Mouse (Mus musculus) neural tube, embryonic 12.5 days (tissue): ENCODE data around the gene Rgs7. TPM values are rescaled to one million over a fixed set of nuclear protein-coding genes. Genes with fewer than 3 reads are reported as not detected.

ENCODE experiments used
- ATAC-seq: fragments of 200-750 bp; cut with Nextera tagmentation; 2 replicates; pipeline ENCODE4 v1.8.0; 2017; ENCODE audit warnings: low read depth, mild to moderate bottlenecking, moderate TSS enrichment, moderate library complexity; ENCODE audit not compliant: low FRiP score
- H3K27ac ChIP-seq: fragments of 300-500 bp; sonication (generic); 2 replicates; pipeline ENCODE4 v1.5.1; 2016
- H3K27me3 ChIP-seq: fragments of 300-500 bp; sonication (generic); replicated peaks from 2 replicates; pipeline ENCODE4 v1.6.1; 2016; ENCODE audit warnings: mild to moderate bottlenecking
- H3K36me3 ChIP-seq: fragments of 300-500 bp; sonication (generic); 2 replicates; pipeline ENCODE4 v1.6.1; 2016; ENCODE audit warnings: mild to moderate bottlenecking
- H3K4me1 ChIP-seq: fragments of 300-500 bp; sonication (generic); 2 replicates; pipeline ENCODE4 v1.6.1; 2016
- H3K4me2 ChIP-seq: fragments of 300-500 bp; sonication (generic); replicated peaks from 2 replicates; pipeline ENCODE4 v1.6.1; 2016; ENCODE audit warnings: mild to moderate bottlenecking
- H3K4me3 ChIP-seq: fragments of 300-500 bp; sonication (generic); 2 replicates; pipeline ENCODE4 v1.5.1; 2016
- H3K9ac ChIP-seq: fragments of 300-500 bp; sonication (generic); 2 replicates; pipeline ENCODE4 v1.6.1; 2016; ENCODE audit warnings: mild to moderate bottlenecking
- H3K9me3 ChIP-seq: fragments of 300-500 bp; sonication (generic); 2 replicates; pipeline ENCODE4 v1.6.1; 2016; ENCODE audit warnings: mild to moderate bottlenecking
- WGBS: fragments of 180-500 bp; shearing (Covaris S2); methylation state at CpG from one replicate; pipeline ENCODE4 v1.1.7; 2016; 5-methylcytosine and 5-hydroxymethylcytosine counted together
- polyA plus RNA-seq: library from polyadenylated mRNA; unstranded; fragments of >200 nt; fragmentation: Nextera tagmentation; extraction: Ambion mirVana; gene quantifications from 2 replicates; pipeline ENCODE4 v1.2.1, GENCODE M21; 2016

The Rgs7 gene
- polyA plus RNA-seq, 1 experiment from 2014 or later = 16.9 TPM

DNA sequence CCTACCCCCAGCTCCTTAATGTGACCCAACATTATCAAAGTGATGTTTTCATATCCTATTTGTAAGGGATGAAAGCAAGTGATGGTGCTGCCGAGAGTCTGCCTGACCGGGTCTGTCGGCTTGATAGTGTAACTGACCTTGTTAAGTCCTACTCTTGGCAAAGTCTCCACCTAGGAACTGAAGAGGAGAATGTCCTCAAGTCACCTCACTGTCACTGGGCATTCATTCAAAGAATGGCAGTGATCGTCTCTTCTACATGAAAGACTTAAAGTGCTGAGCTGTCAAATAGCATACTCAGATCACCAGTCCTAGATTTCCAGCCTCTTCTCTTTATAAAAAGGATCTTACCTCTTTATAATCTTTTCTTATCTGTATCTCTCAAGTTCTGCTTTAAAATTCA lies 293.4 kb downstream of the Rgs7 start:
- Histone ChIP-seq H3K9ac (no peak overlapping the region), H3K27me3 (no peaks in the 10 kb centered on the region), H3K36me3 (no peaks in the 10 kb centered on the region), H3K4me2 (no peak overlapping the region), H3K4me3 (no peak overlapping the region), H3K9me3 (no peaks in the 10 kb centered on the region), H3K27ac (no peak overlapping the region), H3K4me1 (no peaks in the 10 kb centered on the region)
- WGBS = 94% methylated on average over 4 of the region's 4 CpGs
- ATAC-seq = no peak

DNA sequence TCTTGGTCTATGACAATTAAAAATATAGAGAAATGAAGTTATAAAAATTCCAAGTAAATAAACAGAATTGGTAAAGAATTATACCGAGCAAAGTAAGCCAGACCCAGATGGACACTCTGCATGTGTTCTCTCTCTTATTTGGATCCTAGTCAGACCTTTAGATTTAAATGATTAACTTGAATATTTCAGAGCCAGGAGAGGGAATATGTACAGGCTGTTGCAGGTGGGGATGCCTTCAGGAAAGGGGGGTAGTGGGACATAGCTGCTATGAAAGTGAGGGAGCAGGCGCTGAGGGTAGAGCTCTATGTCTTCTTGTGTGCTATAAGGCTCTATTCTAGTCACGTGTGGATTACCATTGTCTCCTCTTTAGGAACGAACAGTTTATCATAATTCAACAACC lies 296.5 kb downstream of the Rgs7 start:
- ATAC-seq = no peak
- 89% methylated on average over 4 of the region's 4 CpGs for WGBS
- H3K4me3 ChIP-seq = no peak overlapping the region

DNA sequence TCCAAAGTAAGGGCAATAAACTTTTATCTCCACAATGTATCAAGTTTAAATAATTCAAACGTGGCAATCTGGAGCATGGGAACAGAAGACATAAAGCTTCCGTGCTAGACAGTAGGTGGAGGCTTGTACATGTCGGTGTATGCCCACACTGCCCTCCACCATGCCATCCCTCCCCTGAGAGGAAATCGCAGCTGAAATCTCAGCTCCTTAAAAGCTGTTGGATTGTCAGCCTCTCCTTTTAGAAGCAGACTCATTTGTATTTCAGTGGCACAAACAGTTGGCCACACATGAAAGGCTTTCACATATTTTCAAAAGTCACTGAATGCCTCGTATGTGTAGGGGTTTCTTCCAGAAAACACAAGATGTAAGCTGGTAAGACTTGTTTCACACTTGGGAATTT lies 304.1 kb downstream of the Rgs7 start:
- H3K36me3 ChIP-seq = no peaks in the 10 kb centered on the region
- no peaks in the 10 kb centered on the region for H3K27me3 ChIP-seq
- H3K4me2 ChIP-seq = no peak overlapping the region
- WGBS = 78% methylated on average over 5 of the region's 5 CpGs
- no peaks in the 10 kb centered on the region for H3K9me3 ChIP-seq
- no peak overlapping the region for H3K4me3 ChIP-seq
- H3K4me1 ChIP-seq = no peaks in the 10 kb centered on the region
- no peak overlapping the region for H3K27ac ChIP-seq
- no peak overlapping the region for H3K9ac ChIP-seq
- ATAC-seq = no peak

More for the DNA sequence above, 296.5 kb downstream of the Rgs7 start:
- Histone ChIP-seq H3K4me1 (no peaks in the 10 kb centered on the region), H3K9ac (no peak overlapping the region), H3K9me3 (no peaks in the 10 kb centered on the region), H3K4me2 (no peak overlapping the region), H3K27me3 (no peaks in the 10 kb centered on the region), H3K27ac (no peak overlapping the region), H3K36me3 (no peaks in the 10 kb centered on the region)

DNA sequence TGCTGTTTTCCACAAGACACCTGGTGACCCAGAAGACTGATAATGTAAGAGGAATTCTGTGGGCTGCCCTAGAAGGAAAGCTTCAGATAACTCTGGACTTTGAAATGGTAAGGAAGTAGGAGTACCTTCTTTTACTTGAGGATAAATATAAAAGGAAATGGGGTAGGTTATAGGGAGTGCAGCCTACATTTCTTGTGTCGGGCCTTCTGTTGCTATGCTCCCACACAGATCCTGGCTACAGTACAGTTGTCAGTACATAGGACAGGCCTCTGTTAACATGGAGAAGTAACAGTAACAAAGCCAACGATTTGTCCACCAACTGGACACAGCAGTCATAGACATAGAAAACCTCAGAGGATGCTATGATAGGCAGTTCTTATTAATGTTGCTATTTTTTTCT lies 307.1 kb downstream of the Rgs7 start:
- H3K4me3 ChIP-seq = no peak overlapping the region
- no peaks in the 10 kb centered on the region for H3K4me1 ChIP-seq
- H3K36me3 ChIP-seq = no peaks in the 10 kb centered on the region
- no peak overlapping the region for H3K9ac ChIP-seq
- no peak overlapping the region for H3K27ac ChIP-seq
- 94% methylated on average over 2 of the region's 2 CpGs for WGBS
- H3K4me2 ChIP-seq = no peak overlapping the region
- H3K27me3 ChIP-seq = no peaks in the 10 kb centered on the region
- ATAC-seq = no peak
- no peaks in the 10 kb centered on the region for H3K9me3 ChIP-seq

DNA sequence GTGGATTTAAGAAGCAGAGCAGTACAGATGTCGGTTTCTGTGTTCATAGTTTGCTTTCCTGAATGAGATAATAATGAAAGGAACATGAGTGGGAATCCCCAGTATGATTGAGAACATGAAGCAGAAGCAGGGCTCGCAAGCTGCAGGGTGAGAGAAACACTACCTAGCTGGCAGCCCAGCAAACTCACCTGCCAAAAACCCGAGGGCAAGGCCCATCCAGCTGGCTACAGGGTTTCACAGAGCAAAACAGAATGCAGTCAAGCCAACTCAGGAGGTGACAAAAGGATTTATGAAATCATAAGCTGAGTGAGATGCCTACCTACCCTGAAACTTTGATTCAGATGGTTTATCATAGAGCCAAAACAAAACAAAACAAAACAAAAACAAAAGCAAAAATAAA lies 307.6 kb downstream of the Rgs7 start:
- Histone ChIP-seq H3K4me3 (no peak overlapping the region), H3K27ac (no peak overlapping the region), H3K9ac (no peak overlapping the region), H3K36me3 (no peaks in the 10 kb centered on the region), H3K9me3 (no peaks in the 10 kb centered on the region), H3K4me2 (no peak overlapping the region), H3K4me1 (no peaks in the 10 kb centered on the region), H3K27me3 (no peaks in the 10 kb centered on the region)
- 74% methylated on average over 3 of the region's 3 CpGs for WGBS
- no peak for ATAC-seq

DNA sequence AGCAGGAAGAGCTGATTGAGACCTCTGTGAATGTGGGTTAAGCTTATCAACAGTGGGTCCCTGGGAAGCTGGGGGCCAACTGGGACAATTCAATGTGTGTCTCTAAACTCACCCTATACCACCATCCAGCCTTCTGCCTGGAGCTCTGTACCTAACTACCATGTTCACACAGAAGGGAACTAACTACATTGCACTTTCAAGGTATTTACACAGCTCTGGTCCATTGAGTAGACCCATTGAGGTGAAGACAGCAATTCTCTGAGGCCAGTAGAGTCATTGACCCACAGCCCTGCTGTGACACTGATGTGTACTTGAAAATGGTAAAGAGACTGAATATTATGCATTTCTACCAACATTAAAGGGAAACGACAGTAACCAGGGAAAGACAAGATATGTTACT lies 313.6 kb downstream of the Rgs7 start:
- no peak overlapping the region for H3K27ac ChIP-seq
- no peak overlapping the region for H3K9ac ChIP-seq
- no peaks in the 10 kb centered on the region for H3K9me3 ChIP-seq
- 98% methylated on average over 1 of the region's 1 CpGs for WGBS
- H3K36me3 ChIP-seq = no peaks in the 10 kb centered on the region
- H3K4me1 ChIP-seq = no peaks in the 10 kb centered on the region
- no peak overlapping the region for H3K4me2 ChIP-seq
- H3K27me3 ChIP-seq = no peaks in the 10 kb centered on the region
- H3K4me3 ChIP-seq = no peak overlapping the region
- ATAC-seq = no peak

DNA sequence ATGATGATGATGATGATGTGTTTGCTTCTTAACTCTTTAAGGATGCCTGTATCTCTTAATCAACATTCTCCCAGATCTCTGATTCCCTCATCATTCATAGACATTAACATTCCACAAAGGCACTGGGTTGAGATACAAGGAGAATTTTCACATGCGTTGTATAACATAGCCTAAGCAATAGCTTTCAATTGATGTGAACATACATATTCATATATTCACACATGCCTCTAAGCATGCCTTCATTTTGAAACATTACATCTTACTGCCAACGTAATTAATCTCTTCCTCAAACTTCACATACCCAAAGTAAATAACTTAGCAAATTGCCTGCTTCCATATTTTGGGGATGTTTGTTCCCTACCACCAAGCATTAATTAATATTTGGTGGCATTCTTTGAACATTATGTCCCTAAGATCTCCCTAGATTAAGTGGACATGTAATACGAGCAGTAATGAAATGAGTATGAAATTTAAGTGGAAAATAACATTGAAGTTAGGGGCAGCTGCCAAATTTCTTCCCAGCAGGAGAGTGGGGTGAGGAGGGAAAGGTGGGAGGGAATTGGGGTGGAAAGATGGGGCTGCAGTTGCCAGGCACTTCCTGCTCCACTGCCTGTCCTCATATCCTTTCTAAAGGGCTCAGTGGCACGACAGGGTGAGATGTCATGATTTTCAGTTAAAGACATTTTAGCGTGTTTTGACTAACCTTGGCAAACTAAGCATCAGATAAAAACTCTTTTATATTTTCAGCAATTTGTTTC lies 317.2 kb downstream of the Rgs7 start:
- Histone ChIP-seq H3K36me3 (no peaks in the 10 kb centered on the region), H3K9me3 (no peaks in the 10 kb centered on the region), H3K4me3 (no peak overlapping the region), H3K4me1 (no peaks in the 10 kb centered on the region), H3K27me3 (no peaks in the 10 kb centered on the region), H3K9ac (no peak overlapping the region), H3K4me2 (no peak overlapping the region), H3K27ac (no peak overlapping the region)
- WGBS = 82% methylated on average over 5 of the region's 5 CpGs
- no peak for ATAC-seq

DNA sequence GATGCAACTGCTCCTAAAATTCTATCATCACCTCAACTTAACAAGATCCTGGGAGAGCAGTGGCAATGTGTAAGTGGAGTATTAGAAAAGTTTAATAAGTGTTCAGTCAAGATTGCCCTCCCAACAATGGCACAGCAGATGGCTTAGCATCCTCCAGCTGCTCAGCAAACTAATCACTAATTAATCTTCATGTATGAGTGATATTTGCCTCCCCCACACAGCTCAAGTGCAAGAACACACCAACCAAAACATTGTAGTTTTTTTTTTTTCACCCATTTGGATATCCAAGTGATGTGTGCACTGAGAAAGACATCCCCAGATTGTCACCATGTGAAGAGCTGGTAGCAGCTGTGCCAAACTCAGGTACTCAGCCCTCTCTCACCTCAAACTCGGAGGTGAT lies 336.8 kb downstream of the Rgs7 start:
- ATAC-seq = no peak

DNA sequence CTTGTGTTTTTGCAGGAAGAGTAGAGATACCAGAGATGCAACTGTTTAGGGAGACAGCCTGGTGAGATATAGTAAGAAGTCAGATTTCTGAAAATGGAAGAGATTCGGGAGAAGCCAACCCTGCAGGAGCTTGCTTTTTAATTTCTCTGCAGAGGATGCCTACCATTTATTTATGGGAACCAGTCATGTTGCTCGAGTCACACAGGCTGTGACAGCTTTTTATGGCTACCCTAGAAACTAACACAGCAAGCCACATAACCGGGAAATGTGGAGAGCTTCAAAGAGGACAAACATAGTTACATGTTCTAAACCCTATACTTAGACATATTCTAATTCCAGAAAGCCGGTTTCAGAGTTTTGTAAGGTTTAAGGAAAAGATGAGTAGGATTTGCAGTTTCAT lies 349.2 kb downstream of the Rgs7 start:
- no peaks in the 10 kb centered on the region for H3K4me1 ChIP-seq
- H3K9ac ChIP-seq = no peak overlapping the region
- 76% methylated on average over 4 of the region's 4 CpGs for WGBS
- ATAC-seq = no peak
- H3K27ac ChIP-seq = no peak overlapping the region
- H3K9me3 ChIP-seq = no peaks in the 10 kb centered on the region
- no peak overlapping the region for H3K4me3 ChIP-seq
- no peak overlapping the region for H3K4me2 ChIP-seq
- no peaks in the 10 kb centered on the region for H3K36me3 ChIP-seq
- no peaks in the 10 kb centered on the region for H3K27me3 ChIP-seq

More for the DNA sequence above, 336.8 kb downstream of the Rgs7 start:
- no peaks in the 10 kb centered on the region for H3K9me3 ChIP-seq
- no peak overlapping the region for H3K4me3 ChIP-seq
- H3K36me3 ChIP-seq = no peaks in the 10 kb centered on the region
- 84% methylated on average over 1 of the region's 1 CpGs for WGBS
- H3K4me2 ChIP-seq = no peak overlapping the region
- no peaks in the 10 kb centered on the region for H3K4me1 ChIP-seq
- H3K27ac ChIP-seq = no peak overlapping the region
- no peaks in the 10 kb centered on the region for H3K27me3 ChIP-seq
- H3K9ac ChIP-seq = no peak overlapping the region

DNA sequence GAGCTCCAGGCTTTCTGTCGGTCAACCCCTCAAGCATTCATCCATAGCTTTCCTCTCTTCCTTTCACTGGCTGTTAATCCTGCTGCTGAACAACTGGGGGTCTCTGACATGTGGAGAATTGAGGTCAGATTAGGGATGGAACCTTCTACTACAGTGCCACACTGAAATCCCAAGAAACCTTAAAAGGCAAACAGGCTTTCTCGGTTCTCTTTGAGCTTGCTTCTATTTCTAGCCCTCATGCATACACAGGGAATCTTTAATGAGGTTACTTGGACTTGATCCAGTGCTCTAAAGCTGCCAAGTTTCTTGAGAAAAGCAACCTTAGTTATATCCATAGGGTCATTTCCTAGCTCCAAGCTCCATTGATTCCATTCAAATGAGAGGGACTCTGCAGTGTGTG lies 363.8 kb downstream of the Rgs7 start:
- Histone ChIP-seq H3K9me3 (no peaks in the 10 kb centered on the region), H3K4me2 (no peak overlapping the region), H3K4me3 (no peak overlapping the region), H3K36me3 (no peaks in the 10 kb centered on the region), H3K27me3 (no peaks in the 10 kb centered on the region), H3K4me1 (no peaks in the 10 kb centered on the region), H3K27ac (no peak overlapping the region), H3K9ac (no peak overlapping the region)
- 59% methylated on average over 2 of the region's 2 CpGs for WGBS
- ATAC-seq = no peak

DNA sequence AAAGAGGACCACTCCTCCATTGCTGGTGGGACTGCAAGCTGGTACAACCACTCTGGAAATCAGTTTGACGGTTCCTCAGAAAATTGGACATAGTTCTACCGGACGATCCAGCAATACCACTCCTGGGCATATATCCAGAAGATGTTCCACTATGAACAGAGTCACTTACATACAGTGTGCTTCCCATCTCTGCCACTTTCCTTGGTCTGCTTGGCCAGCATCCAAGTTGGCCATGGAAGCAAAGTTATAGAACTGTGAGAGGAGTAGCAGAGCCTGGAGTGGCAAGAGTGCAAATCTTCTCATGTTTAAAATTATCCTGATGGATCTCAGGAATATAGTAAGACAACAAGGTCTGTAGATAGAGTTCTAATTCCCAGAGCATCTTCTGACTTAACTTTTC lies 367.9 kb downstream of the Rgs7 start:
- no peak for ATAC-seq
- no peak overlapping the region for H3K4me2 ChIP-seq
- 96% methylated on average over 3 of the region's 3 CpGs for WGBS
- no peak overlapping the region for H3K27ac ChIP-seq
- no peak overlapping the region for H3K4me3 ChIP-seq
- H3K36me3 ChIP-seq = no peaks in the 10 kb centered on the region
- no peak overlapping the region for H3K9ac ChIP-seq
- no peaks in the 10 kb centered on the region for H3K4me1 ChIP-seq
- no peaks in the 10 kb centered on the region for H3K27me3 ChIP-seq
- no peaks in the 10 kb centered on the region for H3K9me3 ChIP-seq

DNA sequence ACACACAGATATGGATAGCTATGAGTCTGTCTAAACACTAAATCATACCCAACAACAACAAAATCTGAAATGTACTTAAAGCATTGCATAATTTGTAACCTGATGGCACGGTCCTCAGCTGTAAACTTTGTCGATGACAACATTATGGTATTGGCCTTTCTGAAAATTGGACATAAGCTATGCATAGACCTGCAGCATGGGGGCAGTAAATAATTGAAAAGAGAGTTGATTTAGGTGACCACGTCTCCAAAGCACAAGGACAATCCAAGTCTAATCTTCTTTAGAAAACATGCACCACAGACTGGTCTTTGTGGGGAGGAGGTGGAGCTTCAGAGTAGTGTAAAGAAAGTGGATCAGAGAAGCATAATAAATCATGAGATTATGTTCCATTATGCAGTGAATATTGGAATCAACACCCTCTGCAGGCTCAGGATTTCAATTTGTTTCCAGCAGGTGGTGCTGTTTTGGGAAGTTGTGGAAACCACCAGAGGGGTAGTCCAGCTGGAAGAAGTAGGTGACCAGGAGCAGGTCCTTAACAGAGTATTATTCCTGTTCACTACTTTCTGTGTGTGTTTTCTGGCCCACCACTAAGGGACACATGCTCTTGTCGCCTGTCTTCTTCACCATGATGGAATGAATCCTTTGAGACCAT lies 373.3 kb downstream of the Rgs7 start:
- no peaks in the 10 kb centered on the region for H3K27me3 ChIP-seq
- 67% methylated on average over 4 of the region's 4 CpGs for WGBS
- H3K4me1 ChIP-seq = no peaks in the 10 kb centered on the region
- no peak overlapping the region for H3K4me2 ChIP-seq
- H3K4me3 ChIP-seq = no peak overlapping the region
- no peak overlapping the region for H3K27ac ChIP-seq
- no peaks in the 10 kb centered on the region for H3K9me3 ChIP-seq
- ATAC-seq = peak; percentile 41; the same call in 1 of the 2 replicates
- no peak overlapping the region for H3K9ac ChIP-seq
- no peaks in the 10 kb centered on the region for H3K36me3 ChIP-seq
